Mouse (Mus musculus) liver, postnatal 0 days (tissue): ENCODE measurements around the gene Gm8127.
"Not testable (repeated sequence)": the region's sequence is repeated elsewhere in the genome, so short reads cannot be mapped to it uniquely, and the experiment has no call there.

Experiments
- CTCF ChIP-seq: sonication (generic); IDR thresholded peaks from 2 replicates; pipeline ENCODE4 v1.5.1; 2016; ENCODE audit warnings: antibody characterized with exemption, low read depth
- EP300 ChIP-seq: IDR thresholded peaks from 2 replicates; pipeline ENCODE4 v1.6.1; 2016; ENCODE audit warnings: antibody characterized with exemption, low read depth, mild to moderate bottlenecking

- not testable (repeated sequence) for TF ChIP-seq CTCF, EP300
Measured at GRCm38 (mm10) chr14:43249611-43250170, 43.9 kb downstream of the Gm8127 start.
